Mouse (Mus musculus) E14TG2a.4 (cell line): ENCODE measurements at regions not wholly inside any gene's neighbourhood (a gene's known extent, or its start where the extent isn't known, plus 50 kb on each side); places are given as distances from the start of the nearest gene placed in this dataset.

Source experiments
- CTCF ChIP-seq: conservative IDR thresholded peaks from 2 replicates; pipeline ENCODE4 v1.5.1; 2014; ENCODE audit warnings: low read length
- NANOG ChIP-seq: IDR thresholded peaks from 2 replicates; pipeline ENCODE4 v1.6.1; 2014; ENCODE audit warnings: borderline replicate concordance, low read length, mixed read lengths

DNA sequence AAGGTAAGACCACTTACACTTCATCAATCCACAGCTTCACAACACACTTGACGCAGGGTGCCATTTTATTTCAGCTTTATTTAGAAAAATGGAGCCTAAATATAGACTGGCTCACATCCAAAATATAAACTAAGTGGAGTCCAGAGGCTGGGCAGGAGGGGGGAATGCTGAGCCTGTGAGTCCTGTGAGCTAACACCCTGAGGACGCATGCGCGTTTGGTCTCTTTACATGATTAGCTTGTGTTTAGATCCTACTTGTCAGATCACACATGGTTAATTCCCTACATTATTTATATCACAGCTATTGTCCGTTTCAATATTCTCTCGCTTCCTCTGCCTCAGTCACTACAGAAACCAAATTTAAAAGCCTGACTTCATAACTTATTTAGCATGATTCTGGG is 99.1 kb upstream of the Hnrnpa3 start:
- TF ChIP-seq CTCF (no peak), NANOG (no peak)
